Mouse (Mus musculus): ENCODE measurements around the gene Cdkal1. TPM values are rescaled to one million over a fixed set of nuclear protein-coding genes. Genes with fewer than 3 reads are reported as not detected.
A peak's percentile ranks its signal among the peaks of the same experiment; 100 is the strongest.

The Cdkal1 gene
- polyA plus RNA-seq, 1 experiment from 2014 or later = 25.9 TPM

DNA sequence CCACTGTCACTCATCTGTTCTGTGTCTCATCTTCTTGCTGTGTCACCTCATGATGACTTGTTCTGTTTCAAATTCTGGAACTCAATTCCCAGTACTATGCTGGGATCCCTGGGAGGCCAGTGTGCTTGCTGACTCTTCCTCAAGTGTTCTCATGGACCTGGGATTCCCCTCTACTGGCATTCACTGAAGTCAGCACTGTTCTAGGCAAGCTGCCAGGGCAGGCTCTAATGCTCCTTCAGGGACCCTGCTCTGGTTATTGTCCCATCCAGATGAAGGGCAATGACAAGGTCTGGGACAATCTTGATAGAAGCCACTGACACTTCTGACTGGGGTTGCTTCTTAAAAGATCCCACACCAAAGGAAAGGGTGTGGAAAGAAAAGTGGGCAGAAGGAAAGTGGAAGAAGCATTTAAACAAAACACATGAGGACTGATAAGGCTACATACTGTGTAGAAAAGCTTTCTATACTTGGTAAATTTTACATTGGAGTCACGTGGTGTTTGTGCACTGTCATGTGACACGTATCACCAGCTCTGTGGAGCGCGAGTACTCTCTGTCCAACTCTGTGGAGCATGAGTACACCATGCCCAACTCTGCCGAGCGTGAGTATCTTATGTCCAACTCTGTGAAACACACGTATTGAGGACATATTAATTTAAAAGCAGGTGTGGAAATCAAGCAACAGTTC lies 227.9 kb downstream of the Cdkal1 start:
- no peaks in the 10 kb centered on the region for H3K27me3 ChIP-seq (ENCODE audit: insufficient read depth, poor library complexity, severe bottlenecking)
- peak overlapping the region; percentile 73 for H3K27ac ChIP-seq
- H3K4me1 ChIP-seq = peaks cover 48% of the 10 kb centered on the region
- H3K36me3 ChIP-seq = no peaks in the 10 kb centered on the region
- DNase-seq (ENCODE audit: low spot score) = peak; percentile 87
- H3K9me3 ChIP-seq = no peaks in the 10 kb centered on the region
- WGBS = 65% methylated on average over 7 of the region's 7 CpGs
- H3K4me3 ChIP-seq = no peak overlapping the region

DNA sequence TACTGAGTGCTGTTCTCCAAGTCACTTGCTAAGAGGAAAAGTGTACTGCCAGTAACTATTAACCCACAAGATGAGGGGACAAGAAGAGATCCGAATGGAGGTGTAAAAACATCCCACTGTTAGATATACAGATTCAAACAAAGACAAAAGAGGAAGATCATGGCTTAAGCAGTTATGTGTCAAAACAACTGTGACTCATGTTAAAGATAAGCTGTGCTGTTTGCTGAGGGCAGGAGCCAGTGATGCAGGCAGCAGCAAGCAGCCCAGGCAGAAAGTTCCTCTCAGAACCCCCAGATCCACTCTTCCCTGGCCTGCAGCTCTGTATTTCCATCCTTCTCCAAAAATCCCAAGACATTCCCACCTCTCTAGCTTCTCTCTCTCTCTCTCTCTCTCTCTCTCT lies 230.5 kb downstream of the Cdkal1 start:
- DNase-seq (ENCODE audit: low spot score) = no peak
- no peaks in the 10 kb centered on the region for H3K9me3 ChIP-seq
- WGBS = 16% methylated on average over 1 of the region's 1 CpGs
- H3K4me3 ChIP-seq = no peak overlapping the region
- no peaks in the 10 kb centered on the region for H3K36me3 ChIP-seq
- H3K4me1 ChIP-seq = peaks cover 43% of the 10 kb centered on the region
- H3K27ac ChIP-seq = peak overlapping the region; percentile 59
- H3K27me3 ChIP-seq (ENCODE audit: insufficient read depth, poor library complexity, severe bottlenecking) = no peaks in the 10 kb centered on the region

DNA sequence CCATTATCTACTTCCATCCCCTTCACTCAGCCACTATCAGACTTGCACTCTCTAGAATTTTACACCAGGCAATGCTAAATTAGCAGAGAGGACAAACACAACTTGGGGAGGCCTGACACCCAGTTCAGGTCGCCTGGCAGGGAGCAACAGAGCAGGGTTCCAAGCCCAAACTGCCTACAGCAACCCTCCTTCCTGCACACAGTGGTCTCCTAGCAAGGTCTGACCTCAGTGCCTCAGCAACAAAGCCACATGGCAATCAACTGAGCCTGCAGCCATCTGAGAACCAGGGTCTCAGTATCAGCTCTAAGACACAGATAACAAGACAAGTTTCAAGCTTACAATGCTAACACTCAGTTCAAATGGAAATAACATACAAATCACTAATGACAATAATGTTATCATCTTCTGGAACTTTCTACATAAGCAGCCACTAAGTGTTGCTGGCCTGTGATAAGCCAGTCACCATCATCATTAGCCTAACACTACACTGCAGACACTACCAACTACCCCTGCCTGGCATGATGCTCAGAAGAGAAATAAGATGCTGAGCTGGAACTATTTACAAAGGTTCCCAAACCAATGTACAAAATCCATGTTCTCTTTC lies 231.7 kb downstream of the Cdkal1 start:
- Histone ChIP-seq H3K4me1 (peaks cover 40% of the 10 kb centered on the region), H3K27me3 (ENCODE audit: insufficient read depth, poor library complexity, severe bottlenecking) (no peaks in the 10 kb centered on the region), H3K36me3 (no peaks in the 10 kb centered on the region), H3K9me3 (no peaks in the 10 kb centered on the region), H3K4me3 (no peak overlapping the region), H3K27ac (peak overlapping the region; percentile 62)
- WGBS = 48% methylated on average over 1 of the region's 1 CpGs
- DNase-seq (ENCODE audit: low spot score) = no peak

DNA sequence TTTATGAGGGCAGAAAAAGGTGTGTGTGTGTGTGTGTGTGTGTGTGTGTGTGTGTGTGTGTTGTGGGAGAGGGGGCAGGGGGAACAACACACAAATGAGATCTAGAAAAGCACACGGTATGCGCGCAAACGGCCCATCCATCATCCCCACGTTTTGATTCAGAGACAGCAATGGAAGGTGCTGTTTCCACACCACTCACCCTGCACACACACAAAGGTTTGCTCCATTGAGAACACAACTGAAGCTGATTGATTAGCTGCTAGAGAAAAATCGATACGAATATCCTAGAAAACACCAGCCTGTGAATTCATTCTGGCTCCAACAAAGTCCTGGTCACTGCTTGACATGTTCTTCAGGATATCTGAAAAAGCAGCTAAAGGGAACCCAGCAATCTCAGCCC lies 233.6 kb downstream of the Cdkal1 start:
- 81% methylated on average over 7 of the region's 7 CpGs for WGBS
- H3K27ac ChIP-seq = no peak overlapping the region
- no peaks in the 10 kb centered on the region for H3K9me3 ChIP-seq
- H3K4me1 ChIP-seq = peaks cover 35% of the 10 kb centered on the region
- DNase-seq (ENCODE audit: low spot score) = no peak
- H3K27me3 ChIP-seq (ENCODE audit: insufficient read depth, poor library complexity, severe bottlenecking) = no peaks in the 10 kb centered on the region
- H3K36me3 ChIP-seq = no peaks in the 10 kb centered on the region
- no peak overlapping the region for H3K4me3 ChIP-seq

DNA sequence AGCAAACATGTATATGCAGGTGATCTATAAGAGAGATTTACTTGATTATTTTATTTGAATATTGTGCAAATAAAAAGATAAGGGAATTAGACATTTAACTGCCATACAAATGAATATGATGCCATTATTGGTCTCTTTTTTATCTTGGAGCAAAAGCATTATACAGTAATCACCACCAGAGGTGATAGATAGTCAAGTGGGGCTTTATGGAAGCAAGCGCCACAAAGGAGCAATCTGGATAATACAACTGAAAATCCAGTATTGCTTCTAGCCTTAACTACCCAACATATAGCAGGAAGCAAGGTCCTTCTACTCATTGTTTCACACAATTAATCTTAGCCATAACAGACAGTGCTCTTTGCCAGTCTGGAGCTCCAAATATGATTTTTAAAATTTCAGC lies 234.1 kb downstream of the Cdkal1 start:
- Histone ChIP-seq H3K4me1 (peaks cover 39% of the 10 kb centered on the region), H3K36me3 (no peaks in the 10 kb centered on the region), H3K27ac (no peak overlapping the region), H3K27me3 (ENCODE audit: insufficient read depth, poor library complexity, severe bottlenecking) (no peaks in the 10 kb centered on the region), H3K9me3 (no peaks in the 10 kb centered on the region), H3K4me3 (no peak overlapping the region)
- no peak for DNase-seq (ENCODE audit: low spot score)
- WGBS = 74% methylated on average over 1 of the region's 1 CpGs

DNA sequence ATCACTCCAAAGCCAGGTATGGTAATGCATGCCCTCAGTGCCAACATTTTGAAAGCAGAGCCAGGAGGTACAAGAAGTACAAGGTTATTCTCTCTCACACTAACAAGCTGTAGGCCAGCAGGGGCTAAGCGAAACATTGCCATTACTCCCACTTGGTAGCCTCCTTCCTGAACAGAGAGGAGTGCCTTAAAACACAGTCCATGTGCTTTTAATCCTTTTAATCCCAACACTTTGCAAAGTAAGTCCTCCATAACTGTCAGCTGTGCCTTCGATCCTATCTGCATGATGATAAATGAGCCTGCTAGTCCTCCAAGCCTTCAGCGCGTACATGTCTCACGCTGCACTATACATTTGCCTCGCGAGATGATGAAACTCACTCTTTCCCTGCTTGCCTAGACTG lies 234.6 kb downstream of the Cdkal1 start:
- H3K4me1 ChIP-seq = peaks cover 39% of the 10 kb centered on the region
- no peaks in the 10 kb centered on the region for H3K9me3 ChIP-seq
- H3K4me3 ChIP-seq = no peak overlapping the region
- WGBS = 42% methylated on average over 7 of the region's 7 CpGs
- no peaks in the 10 kb centered on the region for H3K27me3 ChIP-seq (ENCODE audit: insufficient read depth, poor library complexity, severe bottlenecking)
- peak overlapping the region; percentile 12; the same call in 1 of the 2 replicates for H3K27ac ChIP-seq
- no peak for DNase-seq (ENCODE audit: low spot score)
- no peaks in the 10 kb centered on the region for H3K36me3 ChIP-seq

DNA sequence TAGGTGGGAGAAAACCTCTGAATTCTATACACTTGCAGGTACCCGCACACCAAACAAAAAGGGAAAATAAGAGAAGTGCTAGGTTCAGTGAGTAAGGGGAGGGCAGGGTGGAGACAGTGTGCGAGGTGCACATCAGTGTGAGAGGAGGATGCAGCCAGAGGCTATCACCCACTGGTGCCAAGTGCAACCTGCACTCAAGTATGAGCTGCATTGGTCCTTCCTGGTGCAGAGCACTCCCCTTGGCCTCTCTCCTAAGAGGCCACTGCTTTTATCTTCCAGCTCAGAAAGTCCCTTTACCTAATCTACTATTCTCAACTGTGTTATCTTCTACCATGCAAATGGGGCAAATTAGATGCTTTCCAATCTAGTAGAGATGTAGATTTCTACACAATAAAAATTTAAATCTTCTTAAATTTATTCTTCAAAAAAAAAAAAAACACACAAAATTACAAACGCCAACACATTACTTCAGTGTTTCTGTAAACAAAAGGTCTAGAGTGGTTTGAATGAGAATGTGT lies 238.8 kb downstream of the Cdkal1 start:
- no peak overlapping the region for H3K27ac ChIP-seq
- 69% methylated on average over 3 of the region's 3 CpGs for WGBS
- no peak for DNase-seq (ENCODE audit: low spot score)
- no peak overlapping the region for H3K4me3 ChIP-seq
- peaks cover 46% of the 10 kb centered on the region for H3K4me1 ChIP-seq
- no peaks in the 10 kb centered on the region for H3K9me3 ChIP-seq
- H3K36me3 ChIP-seq = no peaks in the 10 kb centered on the region
- no peaks in the 10 kb centered on the region for H3K27me3 ChIP-seq (ENCODE audit: insufficient read depth, poor library complexity, severe bottlenecking)

DNA sequence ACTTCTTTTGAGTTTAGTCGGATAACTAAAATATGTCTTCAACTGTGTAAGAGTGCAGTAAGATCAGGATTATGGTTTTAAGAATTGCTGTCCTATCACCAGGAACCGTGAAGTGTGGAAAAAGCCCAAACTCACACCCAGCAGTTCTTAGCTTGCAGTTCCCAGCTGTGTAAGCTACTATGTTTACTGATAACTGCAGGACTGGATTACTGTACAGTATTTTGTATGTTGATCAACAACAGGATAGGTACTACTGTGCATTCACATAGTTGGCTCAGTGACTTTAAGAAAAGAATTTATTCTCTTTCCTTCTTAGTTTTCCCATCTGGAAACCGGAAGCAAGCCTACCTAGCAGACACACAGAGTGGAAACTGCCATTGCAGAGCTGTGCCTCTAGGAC lies 239.5 kb downstream of the Cdkal1 start:
- Histone ChIP-seq H3K27ac (no peak overlapping the region), H3K4me1 (peaks cover 42% of the 10 kb centered on the region)
- WGBS = 76% methylated on average over 3 of the region's 3 CpGs

DNA sequence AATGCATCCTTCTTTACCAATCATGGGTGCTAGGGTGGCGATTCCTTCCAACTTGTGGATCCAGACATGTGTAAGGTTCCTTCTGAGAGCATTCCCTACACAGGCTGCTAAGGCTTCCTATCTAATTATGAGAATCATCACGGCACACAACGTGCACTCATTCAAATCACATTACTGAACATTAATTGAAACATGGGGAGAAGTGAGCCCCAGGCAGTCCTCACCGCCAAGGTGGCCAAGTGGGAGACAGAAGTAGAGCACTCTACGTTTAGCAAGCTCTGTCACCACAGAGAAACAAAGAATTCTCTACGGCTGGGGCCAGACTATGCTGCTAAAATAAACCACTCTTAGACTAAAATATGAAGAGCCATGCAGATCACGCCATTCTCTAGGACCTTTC lies 240.4 kb downstream of the Cdkal1 start:
- no peaks in the 10 kb centered on the region for H3K9me3 ChIP-seq
- no peak for DNase-seq (ENCODE audit: low spot score)
- no peaks in the 10 kb centered on the region for H3K27me3 ChIP-seq (ENCODE audit: insufficient read depth, poor library complexity, severe bottlenecking)
- H3K4me1 ChIP-seq = peaks cover 43% of the 10 kb centered on the region
- no peak overlapping the region for H3K27ac ChIP-seq
- no peaks in the 10 kb centered on the region for H3K36me3 ChIP-seq
- H3K4me3 ChIP-seq = no peak overlapping the region
- 78% methylated on average over 7 of the region's 7 CpGs for WGBS

More for the DNA sequence above, 239.5 kb downstream of the Cdkal1 start:
- Histone ChIP-seq H3K4me3 (no peak overlapping the region), H3K27me3 (ENCODE audit: insufficient read depth, poor library complexity, severe bottlenecking) (no peaks in the 10 kb centered on the region), H3K9me3 (no peaks in the 10 kb centered on the region), H3K36me3 (no peaks in the 10 kb centered on the region)
- no peak for DNase-seq (ENCODE audit: low spot score)

DNA sequence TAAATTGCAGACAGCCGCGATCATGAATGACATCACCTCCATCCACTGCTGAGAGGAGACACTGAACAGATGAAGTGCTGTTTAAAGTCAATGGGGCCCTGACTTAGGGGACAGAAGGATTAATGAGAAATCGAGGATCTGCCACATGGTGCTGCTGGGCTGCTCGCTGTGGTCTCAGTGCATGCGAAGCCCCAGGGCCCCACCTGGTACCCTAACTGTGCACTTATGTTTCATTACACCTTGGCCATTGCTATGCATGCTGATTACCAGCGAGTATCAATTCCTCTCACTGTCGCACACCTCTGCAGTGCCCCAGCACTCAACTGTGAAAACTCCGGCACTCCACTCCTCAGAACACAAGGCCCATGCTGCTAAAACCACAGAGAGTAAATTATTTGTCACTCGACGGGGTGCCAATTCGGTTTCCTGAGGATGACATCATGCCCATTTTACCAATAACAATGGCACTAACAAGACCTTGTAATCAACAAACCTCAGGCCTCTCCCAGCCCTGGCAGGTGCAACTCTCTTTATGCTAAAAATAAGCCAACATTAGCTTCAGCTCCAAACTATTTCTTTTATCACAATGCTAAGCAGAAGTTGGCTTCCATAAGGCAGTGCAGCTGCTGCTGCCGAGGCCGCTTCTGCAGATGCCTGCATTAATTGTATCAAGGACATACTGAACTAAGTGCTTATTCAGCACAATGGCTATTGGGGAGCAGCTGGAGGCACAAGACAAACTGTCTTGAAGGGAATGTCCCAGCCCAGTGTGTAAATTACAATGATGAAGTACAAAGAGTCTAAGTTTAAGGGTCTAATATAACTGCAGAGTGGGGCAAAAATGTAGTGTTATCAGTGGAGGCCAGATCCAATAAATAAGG lies 245.2 kb downstream of the Cdkal1 start:
- Histone ChIP-seq H3K4me3 (no peak overlapping the region), H3K36me3 (no peaks in the 10 kb centered on the region), H3K27me3 (ENCODE audit: insufficient read depth, poor library complexity, severe bottlenecking) (no peaks in the 10 kb centered on the region), H3K9me3 (no peaks in the 10 kb centered on the region), H3K27ac (no peak overlapping the region; the same call in 1 of the 2 replicates), H3K4me1 (peaks cover 39% of the 10 kb centered on the region)
- WGBS = 50% methylated on average over 13 of the region's 13 CpGs
- DNase-seq (ENCODE audit: low spot score) = no peak

DNA sequence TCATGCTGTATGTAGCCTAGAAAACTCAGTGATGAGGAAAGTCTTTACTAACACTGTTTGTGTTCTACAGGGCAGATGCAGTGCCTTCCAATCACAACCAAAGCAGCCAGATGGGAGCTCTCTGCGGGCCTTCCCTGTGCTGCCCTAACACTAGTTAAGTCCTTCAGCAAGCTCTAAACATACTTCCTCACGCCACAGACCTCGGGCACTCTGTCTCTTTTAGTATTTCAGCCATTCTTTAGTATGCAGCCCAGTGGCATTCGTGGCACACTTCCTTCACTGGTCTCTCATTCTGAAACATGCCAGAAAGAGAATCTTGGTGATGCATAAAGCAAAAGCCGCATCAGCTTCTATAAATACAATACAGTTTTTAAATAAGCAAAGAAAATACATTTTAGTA lies 246.0 kb downstream of the Cdkal1 start:
- H3K4me1 ChIP-seq = peaks cover 38% of the 10 kb centered on the region
- no peak overlapping the region for H3K4me3 ChIP-seq
- no peak for DNase-seq (ENCODE audit: low spot score)
- H3K36me3 ChIP-seq = no peaks in the 10 kb centered on the region
- no peaks in the 10 kb centered on the region for H3K9me3 ChIP-seq
- 88% methylated on average over 5 of the region's 5 CpGs for WGBS
- no peaks in the 10 kb centered on the region for H3K27me3 ChIP-seq (ENCODE audit: insufficient read depth, poor library complexity, severe bottlenecking)
- H3K27ac ChIP-seq = no peak overlapping the region

DNA sequence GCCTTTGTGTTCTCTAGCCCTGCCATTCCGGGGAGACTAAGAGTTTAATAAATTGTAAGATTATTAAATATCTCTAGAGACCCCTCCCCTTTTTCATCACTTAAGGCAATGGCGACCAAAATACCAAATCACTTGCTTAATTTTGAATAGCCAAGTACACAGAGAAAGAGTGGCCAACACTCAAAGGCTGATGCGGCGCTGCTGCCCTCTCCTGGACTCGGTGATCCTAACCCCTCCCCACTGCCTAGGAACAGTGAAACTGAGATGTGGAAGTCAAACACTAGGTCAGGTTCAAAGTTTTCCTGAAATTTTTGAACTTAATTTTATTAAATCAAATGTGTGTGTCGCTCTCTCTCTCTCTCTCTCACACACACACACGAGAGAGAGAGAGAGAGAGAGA lies 251.2 kb downstream of the Cdkal1 start:
- Histone ChIP-seq H3K4me3 (no peak overlapping the region), H3K36me3 (no peaks in the 10 kb centered on the region), H3K9me3 (no peaks in the 10 kb centered on the region), H3K27me3 (ENCODE audit: insufficient read depth, poor library complexity, severe bottlenecking) (no peaks in the 10 kb centered on the region), H3K4me1 (peaks cover 5% of the 10 kb centered on the region; the same call in 1 of the 2 replicates), H3K27ac (peak overlapping the region; percentile 9; the same call in 1 of the 2 replicates)
- peak; percentile 80 for DNase-seq (ENCODE audit: low spot score)
- WGBS = 31% methylated on average over 6 of the region's 7 CpGs

DNA sequence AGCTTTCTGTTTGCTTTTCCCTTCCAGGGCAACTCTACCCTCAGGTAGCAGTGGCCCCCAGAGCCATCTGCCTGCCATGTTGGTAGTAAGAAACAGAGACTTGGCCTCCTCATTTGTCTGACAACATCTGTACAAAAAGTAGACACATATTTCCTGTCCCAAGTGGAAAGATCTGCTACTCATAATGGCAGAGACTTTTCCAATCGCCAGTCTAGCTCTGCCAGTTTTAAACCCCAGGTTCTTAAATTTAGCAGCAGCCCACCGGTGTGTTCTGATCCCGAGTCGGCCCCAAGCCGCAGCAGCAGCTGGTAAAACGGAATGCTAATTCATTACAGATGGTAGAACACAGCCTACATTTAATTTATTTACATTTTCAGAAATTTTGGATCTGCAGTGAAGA lies 251.9 kb downstream of the Cdkal1 start:
- H3K27me3 ChIP-seq (ENCODE audit: insufficient read depth, poor library complexity, severe bottlenecking) = no peaks in the 10 kb centered on the region
- peaks cover 2% of the 10 kb centered on the region; the same call in 1 of the 2 replicates for H3K4me1 ChIP-seq
- H3K4me3 ChIP-seq = no peak overlapping the region
- H3K9me3 ChIP-seq = no peaks in the 10 kb centered on the region
- DNase-seq (ENCODE audit: low spot score) = peak; percentile 27
- 82% methylated on average over 6 of the region's 6 CpGs for WGBS
- H3K36me3 ChIP-seq = no peaks in the 10 kb centered on the region
- H3K27ac ChIP-seq = peak overlapping the region; percentile 53; the same call in 1 of the 2 replicates
